Mouse (Mus musculus): ENCODE data around the gene Filip1l.
A peak's percentile ranks its signal among the peaks of the same experiment; 100 is the strongest.

The Filip1l gene

GRCm38 (mm10) chr16:57398387-57399214 is 45.7 kb downstream of the Filip1l start:
- DNase-seq: peak; percentile 73

GRCm38 (mm10) chr16:57399566-57399965 is 46.7 kb downstream of the Filip1l start:
- DNase-seq: no peak

- DNase-seq: no peak
Observed at GRCm38 (mm10) chr16:57401702-57402101, 48.8 kb downstream of the Filip1l start.

- DNase-seq: no peak
Observed at GRCm38 (mm10) chr16:57402910-57403309, 50.0 kb downstream of the Filip1l start.

GRCm38 (mm10) chr16:57403825-57404224 is 50.9 kb downstream of the Filip1l start:
- DNase-seq: no peak

GRCm38 (mm10) chr16:57412766-57413165 is 59.9 kb downstream of the Filip1l start:
- no peak for DNase-seq

GRCm38 (mm10) chr16:57416049-57416448 is 63.2 kb downstream of the Filip1l start:
- no peak for DNase-seq

GRCm38 (mm10) chr16:57417017-57417416 is 64.1 kb downstream of the Filip1l start:
- DNase-seq: no peak

- no peak for DNase-seq
Observed at GRCm38 (mm10) chr16:57417955-57418354, 65.1 kb downstream of the Filip1l start.

- no peak for DNase-seq
Observed at GRCm38 (mm10) chr16:57419332-57419731, 66.4 kb downstream of the Filip1l start.

- no peak for DNase-seq
Observed at GRCm38 (mm10) chr16:57419881-57420280, 67.0 kb downstream of the Filip1l start.

- DNase-seq: no peak
Observed at GRCm38 (mm10) chr16:57420773-57421556, 68.1 kb downstream of the Filip1l start.

- DNase-seq: no peak
Observed at GRCm38 (mm10) chr16:57421680-57422417, 69.0 kb downstream of the Filip1l start.

GRCm38 (mm10) chr16:57423001-57423800 is 70.3 kb downstream of the Filip1l start:
- DNase-seq: no peak

GRCm38 (mm10) chr16:57426680-57427079 is 73.8 kb downstream of the Filip1l start:
- no peak for DNase-seq

GRCm38 (mm10) chr16:57427516-57428285 is 74.8 kb downstream of the Filip1l start:
- no peak for DNase-seq

GRCm38 (mm10) chr16:57428977-57429376 is 76.1 kb downstream of the Filip1l start:
- DNase-seq: no peak

- no peak for DNase-seq
Observed at GRCm38 (mm10) chr16:57431294-57431693, 78.4 kb downstream of the Filip1l start.

GRCm38 (mm10) chr16:57433173-57433572 is 80.3 kb downstream of the Filip1l start:
- DNase-seq: no peak

GRCm38 (mm10) chr16:57433671-57434070 is 80.8 kb downstream of the Filip1l start:
- DNase-seq: no peak

GRCm38 (mm10) chr16:57434640-57435039 is 81.7 kb downstream of the Filip1l start:
- no peak for DNase-seq

All from right cerebral cortex, postnatal 14 days (tissue).